Mouse (Mus musculus) heart, embryonic 11.5 days (tissue): ENCODE data around the gene Hist1h2bl. TPM values are rescaled to one million over a fixed set of nuclear protein-coding genes. Genes with fewer than 3 reads are reported as not detected.
"Not testable (repeated sequence)": the region's sequence is repeated elsewhere in the genome, so short reads cannot be mapped to it uniquely, and the experiment has no call there.

Source experiments
- ATAC-seq: fragments of 200-750 bp; cut with Nextera tagmentation; replicated peaks from 2 replicates; pipeline ENCODE4 v1.8.0; 2017; ENCODE audit warnings: moderate library complexity; ENCODE audit not compliant: insufficient number of reproducible peaks, low FRiP score, low TSS enrichment
- H3K27ac ChIP-seq: fragments of 300-500 bp; sonication (generic); 2 replicates; pipeline ENCODE4 v1.5.1; 2014; ENCODE audit warnings: mild to moderate bottlenecking, low read depth, low read length
- H3K27me3 ChIP-seq: fragments of 300-500 bp; sonication (generic); 2 replicates; pipeline ENCODE4 v1.6.1; 2014; ENCODE audit warnings: mild to moderate bottlenecking, low read length, mixed read lengths; ENCODE audit not compliant: control insufficient read depth, insufficient read depth
- H3K36me3 ChIP-seq: fragments of 300-500 bp; sonication (generic); 2 replicates; pipeline ENCODE4 v1.6.1; 2014; ENCODE audit warnings: mild to moderate bottlenecking, low read length, moderate library complexity, mixed read lengths; ENCODE audit not compliant: control insufficient read depth, insufficient read depth
- H3K4me1 ChIP-seq: fragments of 300-500 bp; sonication (generic); 2 replicates; pipeline ENCODE4 v1.6.1; 2014; ENCODE audit warnings: low read length; ENCODE audit not compliant: control insufficient read depth, insufficient read depth
- H3K4me2 ChIP-seq: fragments of 300-500 bp; sonication (generic); 2 replicates; pipeline ENCODE4 v1.6.1; 2014; ENCODE audit warnings: mild to moderate bottlenecking, moderate library complexity
- H3K4me3 ChIP-seq: fragments of 300-500 bp; sonication (generic); 2 replicates; pipeline ENCODE4 v1.5.1; 2014; ENCODE audit warnings: low read depth, low read length
- H3K9ac ChIP-seq: fragments of 300-500 bp; sonication (generic); 2 replicates; pipeline ENCODE4 v1.6.1; 2014; ENCODE audit warnings: mild to moderate bottlenecking, low read depth, low read length, moderate library complexity
- H3K9me3 ChIP-seq: fragments of 300-500 bp; sonication (generic); replicated peaks from 2 replicates; pipeline ENCODE4 v1.6.1; 2016; ENCODE audit warnings: low read length; ENCODE audit not compliant: control insufficient read depth
- WGBS: fragments of 180-500 bp; shearing (Covaris S2); extraction: QIAGEN DNeasy Blood & Tissue Kit; methylation state at CpG from one replicate; pipeline ENCODE4 v1.1.7; 2014; ENCODE audit not compliant: insufficient replicate concordance; 5-methylcytosine and 5-hydroxymethylcytosine counted together
- polyA plus RNA-seq: library from polyadenylated mRNA; unstranded; fragments of >200 nt; fragmentation: Nextera tagmentation; extraction: Ambion mirVana; gene quantifications from 2 replicates; pipeline ENCODE4 v1.2.1, GENCODE M21; 2014

Gene Hist1h2bl
- polyA plus RNA-seq, 1 experiment from 2014 or later, result not detected

GRCm38 (mm10) chr13:21750159-21751017 lies 34.4 kb upstream of the Hist1h2bl start, which contains the start of gene Hist1h4k:
Gene Hist1h4k, minus strand, starts transcription at chr13:21750505.
- peak within 1 kb of the TSS; percentile 57 for H3K4me3 ChIP-seq
- H3K36me3 ChIP-seq, H3K9me3 ChIP-seq, H3K27me3 ChIP-seq: not testable (repeated sequence)
- H3K4me2 ChIP-seq, result peak within 1 kb of the TSS; percentile 79
- ATAC-seq, result peak; percentile 85
- H3K27ac ChIP-seq, result peak within 1 kb of the TSS; percentile 91
- under 1% methylated on average over 45 of the region's 56 CpGs for WGBS
- peaks cover 13% of the 10 kb centered on the region for H3K4me1 ChIP-seq
- peak within 1 kb of the TSS; percentile 72 for H3K9ac ChIP-seq

GRCm38 (mm10) chr13:21749387-21750158 lies 33.6 kb upstream of the Hist1h2bl start:
- 6% methylated on average over 5 of the region's 5 CpGs for WGBS
- no peaks in the 10 kb centered on the region for H3K27me3 ChIP-seq
- H3K27ac ChIP-seq, result peak overlapping the region; percentile 79
- ATAC-seq, result no peak
- peak overlapping the region; percentile 72 for H3K9ac ChIP-seq
- no peaks in the 10 kb centered on the region for H3K36me3 ChIP-seq
- H3K4me3 ChIP-seq, result peak overlapping the region; percentile 57
- H3K9me3 ChIP-seq, result no peaks in the 10 kb centered on the region
- H3K4me1 ChIP-seq, result peaks cover 13% of the 10 kb centered on the region
- peak overlapping the region; percentile 79 for H3K4me2 ChIP-seq

GRCm38 (mm10) chr13:21745006-21745405 lies 29.1 kb upstream of the Hist1h2bl start:
- WGBS, result 77% methylated on average over 1 of the region's 1 CpGs
- no peak overlapping the region for H3K4me3 ChIP-seq
- H3K27ac ChIP-seq, result no peak overlapping the region
- no peaks in the 10 kb centered on the region for H3K27me3 ChIP-seq
- H3K9ac ChIP-seq, result no peak overlapping the region
- no peaks in the 10 kb centered on the region for H3K36me3 ChIP-seq
- no peak for ATAC-seq
- H3K4me1 ChIP-seq, result peaks cover 3% of the 10 kb centered on the region; the same call in 1 of the 2 replicates
- no peaks in the 10 kb centered on the region for H3K9me3 ChIP-seq
- no peak overlapping the region for H3K4me2 ChIP-seq

GRCm38 (mm10) chr13:21734906-21735767 lies 19.2 kb upstream of the Hist1h2bl start, which contains the start of gene Hist1h4j:
Gene Hist1h4j, plus strand, starts transcription at chr13:21735064.
- H3K4me1 ChIP-seq, H3K27me3 ChIP-seq, H3K36me3 ChIP-seq, H3K9me3 ChIP-seq: not testable (repeated sequence)
- Histone ChIP-seq H3K9ac (peak within 1 kb of the TSS; percentile 79), H3K27ac (peak within 1 kb of the TSS; percentile 95), H3K4me3 (peak within 1 kb of the TSS; percentile 51), H3K4me2 (peak within 1 kb of the TSS; percentile 78)
- peak; percentile 91 for ATAC-seq
- under 1% methylated on average over 39 of the region's 56 CpGs for WGBS

GRCm38 (mm10) chr13:21734010-21734905 lies 18.3 kb upstream of the Hist1h2bl start:
- peak overlapping the region; percentile 78 for H3K4me2 ChIP-seq
- peak; percentile 69 for ATAC-seq
- H3K4me3 ChIP-seq, result peak overlapping the region; percentile 51
- H3K9ac ChIP-seq, result peak overlapping the region; percentile 79
- no peaks in the 10 kb centered on the region for H3K36me3 ChIP-seq
- H3K4me1 ChIP-seq, result no peaks in the 10 kb centered on the region
- H3K27ac ChIP-seq, result peak overlapping the region; percentile 95
- no peaks in the 10 kb centered on the region for H3K9me3 ChIP-seq
- H3K27me3 ChIP-seq, result no peaks in the 10 kb centered on the region
- under 1% methylated on average over 21 of the region's 21 CpGs for WGBS

- Histone ChIP-seq H3K4me2 (no peak overlapping the region), H3K36me3 (no peaks in the 10 kb centered on the region), H3K4me1 (no peaks in the 10 kb centered on the region), H3K9ac (peak overlapping the region; percentile 1; the same call in 1 of the 2 replicates), H3K27ac (no peak overlapping the region), H3K27me3 (no peaks in the 10 kb centered on the region), H3K9me3 (no peaks in the 10 kb centered on the region), H3K4me3 (no peak overlapping the region)
- 57% methylated on average over 5 of the region's 5 CpGs for WGBS
- 0 out of 2 replicates have a peak, but pooled peaks have one; percentile 25 for ATAC-seq
These were observed 17.5 kb upstream of the Hist1h2bl start for GRCm38 (mm10) chr13:21733466-21733865.

- 68% methylated on average over 1 of the region's 1 CpGs for WGBS
- H3K36me3 ChIP-seq, result no peaks in the 10 kb centered on the region
These were observed 13.6 kb upstream of the Hist1h2bl start for GRCm38 (mm10) chr13:21729544-21729943.

More at GRCm38 (mm10) chr13:21729544-21729943, 13.6 kb upstream of the Hist1h2bl start:
- H3K9me3 ChIP-seq, result no peaks in the 10 kb centered on the region
- no peak overlapping the region for H3K4me2 ChIP-seq
- ATAC-seq, result no peak
- H3K9ac ChIP-seq, result no peak overlapping the region
- H3K27me3 ChIP-seq, result no peaks in the 10 kb centered on the region
- H3K27ac ChIP-seq, result no peak overlapping the region
- H3K4me3 ChIP-seq, result no peak overlapping the region
- no peaks in the 10 kb centered on the region for H3K4me1 ChIP-seq
